Mouse (Mus musculus) kidney, embryonic 14.5 days (tissue): ENCODE measurements around the gene Gid8. TPM values are rescaled to one million over a fixed set of nuclear protein-coding genes. Genes with fewer than 3 reads are reported as not detected.

Source experiments
- ATAC-seq: fragments of 200-750 bp; cut with Nextera tagmentation; 2 replicates; pipeline ENCODE4 v1.8.0; 2017; ENCODE audit warnings: moderate number of reproducible peaks, mild to moderate bottlenecking, moderate TSS enrichment, moderate library complexity; ENCODE audit not compliant: low FRiP score, low TSS enrichment
- H3K27ac ChIP-seq: fragments of 300-500 bp; sonication (generic); 2 replicates; pipeline ENCODE4 v1.5.1; 2014; ENCODE audit warnings: low read depth, mild to moderate bottlenecking, low read length, moderate library complexity, mixed read lengths
- H3K27me3 ChIP-seq: fragments of 300-500 bp; sonication (generic); 2 replicates; pipeline ENCODE4 v1.6.1; 2014; ENCODE audit warnings: mild to moderate bottlenecking, low read length; ENCODE audit not compliant: control insufficient read depth, insufficient read depth
- H3K36me3 ChIP-seq: fragments of 300-500 bp; sonication (generic); 2 replicates; pipeline ENCODE4 v1.6.1; 2014; ENCODE audit warnings: low read length, mixed read lengths; ENCODE audit not compliant: control insufficient read depth, insufficient read depth
- H3K4me1 ChIP-seq: fragments of 300-500 bp; sonication (generic); 2 replicates; pipeline ENCODE4 v1.6.1; 2014; ENCODE audit warnings: low read length, mixed read lengths; ENCODE audit not compliant: control insufficient read depth, insufficient read depth
- H3K4me2 ChIP-seq: fragments of 300-500 bp; sonication (generic); replicated peaks from 2 replicates; pipeline ENCODE4 v1.6.1; 2014; ENCODE audit warnings: low read depth, mild to moderate bottlenecking, low read length
- H3K4me3 ChIP-seq: fragments of 300-500 bp; sonication (generic); 2 replicates; pipeline ENCODE4 v1.5.1; 2014; ENCODE audit warnings: mild to moderate bottlenecking, low read length
- H3K9ac ChIP-seq: fragments of 300-500 bp; sonication (generic); 2 replicates; pipeline ENCODE4 v1.6.1; 2014; ENCODE audit warnings: low read depth, mild to moderate bottlenecking, low read length, moderate library complexity
- H3K9me3 ChIP-seq: fragments of 300-500 bp; sonication (generic); 2 replicates; pipeline ENCODE4 v1.6.1; 2016; ENCODE audit warnings: low read length; ENCODE audit not compliant: control insufficient read depth
- WGBS: fragments of 180-500 bp; shearing (Covaris S2); extraction: QIAGEN DNeasy Blood & Tissue Kit; methylation state at CpG from one replicate; pipeline ENCODE4 v1.1.7; 2014; 5-methylcytosine and 5-hydroxymethylcytosine counted together
- polyA plus RNA-seq: library from polyadenylated mRNA; unstranded; fragments of >200 nt; fragmentation: Nextera tagmentation; extraction: Ambion mirVana; gene quantifications from 2 replicates; pipeline ENCODE4 v1.2.1, GENCODE M21; 2014

Gene Gid8
- polyA plus RNA-seq, 1 experiment from 2014 or later: 62.9 TPM

- no peak for ATAC-seq
- Histone ChIP-seq H3K36me3 (peaks cover 39% of the 10 kb centered on the region), H3K4me1 (peaks cover 9% of the 10 kb centered on the region; the same call in 1 of the 2 replicates), H3K27me3 (no peaks in the 10 kb centered on the region), H3K4me3 (no peak overlapping the region), H3K9ac (no peak overlapping the region), H3K4me2 (no peak overlapping the region), H3K9me3 (no peaks in the 10 kb centered on the region), H3K27ac (no peak overlapping the region)
- WGBS: 69% methylated on average over 2 of the region's 2 CpGs
Measured at GRCm38 (mm10) chr2:180723865-180724264, 13.9 kb downstream of the Gid8 start.

GRCm38 (mm10) chr2:180724585-180725413 is 14.9 kb downstream of the Gid8 start, which contains the start of gene Slc17a9:
TSS of gene Slc17a9 (plus strand) at chr2:180725263.
- peak within 1 kb of the TSS; percentile 31 for H3K4me2 ChIP-seq
- WGBS: 5% methylated on average over 18 of the region's 18 CpGs
- peak; percentile 82 for ATAC-seq
- H3K36me3 ChIP-seq: peaks cover 31% of the 10 kb centered on the region
- no peaks in the 10 kb centered on the region for H3K27me3 ChIP-seq
- H3K4me1 ChIP-seq: peaks cover 9% of the 10 kb centered on the region; the same call in 1 of the 2 replicates
- no peak within 1 kb of the TSS for H3K9ac ChIP-seq
- H3K4me3 ChIP-seq: 0 out of 2 replicates have a peak within 1 kb of the TSS, but pooled peaks have one; percentile 3
- H3K9me3 ChIP-seq: no peaks in the 10 kb centered on the region
- no peak within 1 kb of the TSS for H3K27ac ChIP-seq

GRCm38 (mm10) chr2:180725414-180725778 is 15.5 kb downstream of the Gid8 start:
- 7% methylated on average over 6 of the region's 6 CpGs for WGBS
- Histone ChIP-seq H3K9me3 (no peaks in the 10 kb centered on the region), H3K9ac (no peak overlapping the region), H3K4me2 (peak overlapping the region; percentile 31), H3K27me3 (no peaks in the 10 kb centered on the region), H3K4me3 (0 out of 2 replicates have a peak overlapping the region, but pooled peaks have one; percentile 3), H3K27ac (no peak overlapping the region), H3K36me3 (peaks cover 25% of the 10 kb centered on the region), H3K4me1 (peaks cover 9% of the 10 kb centered on the region; the same call in 1 of the 2 replicates)
- peak; percentile 55; the same call in 1 of the 2 replicates for ATAC-seq

- no peak overlapping the region for H3K9ac ChIP-seq
- ATAC-seq: no peak
- no peak overlapping the region for H3K27ac ChIP-seq
- H3K4me2 ChIP-seq: no peak overlapping the region
- no peak overlapping the region for H3K4me3 ChIP-seq
- WGBS: 30% methylated on average over 8 of the region's 8 CpGs
- H3K4me1 ChIP-seq: peaks cover 9% of the 10 kb centered on the region; the same call in 1 of the 2 replicates
- no peaks in the 10 kb centered on the region for H3K9me3 ChIP-seq
- peaks cover 19% of the 10 kb centered on the region for H3K36me3 ChIP-seq
- no peaks in the 10 kb centered on the region for H3K27me3 ChIP-seq
Measured at GRCm38 (mm10) chr2:180725856-180726629, 16.1 kb downstream of the Gid8 start.

- Histone ChIP-seq H3K4me2 (no peak overlapping the region), H3K36me3 (peaks cover 11% of the 10 kb centered on the region), H3K27me3 (no peaks in the 10 kb centered on the region), H3K27ac (no peak overlapping the region), H3K4me3 (no peak overlapping the region), H3K9me3 (no peaks in the 10 kb centered on the region), H3K9ac (no peak overlapping the region), H3K4me1 (peaks cover 9% of the 10 kb centered on the region; the same call in 1 of the 2 replicates)
- no peak for ATAC-seq
- WGBS: 72% methylated on average over 6 of the region's 6 CpGs
Measured at GRCm38 (mm10) chr2:180726658-180727442, 16.9 kb downstream of the Gid8 start.

- Histone ChIP-seq H3K9me3 (no peaks in the 10 kb centered on the region), H3K27ac (no peak overlapping the region), H3K9ac (no peak overlapping the region), H3K4me3 (no peak overlapping the region), H3K4me2 (no peak overlapping the region), H3K36me3 (peaks cover 4% of the 10 kb centered on the region; the same call in 1 of the 2 replicates), H3K27me3 (no peaks in the 10 kb centered on the region), H3K4me1 (peaks cover 9% of the 10 kb centered on the region; the same call in 1 of the 2 replicates)
- no peak for ATAC-seq
- 44% methylated on average over 4 of the region's 4 CpGs for WGBS
Measured at GRCm38 (mm10) chr2:180727613-180728021, 17.7 kb downstream of the Gid8 start.

- Histone ChIP-seq H3K9ac (no peak overlapping the region), H3K27me3 (no peaks in the 10 kb centered on the region), H3K36me3 (no peaks in the 10 kb centered on the region), H3K9me3 (no peaks in the 10 kb centered on the region), H3K4me3 (no peak overlapping the region), H3K4me1 (no peaks in the 10 kb centered on the region), H3K27ac (no peak overlapping the region), H3K4me2 (no peak overlapping the region)
- WGBS: 72% methylated on average over 3 of the region's 3 CpGs
- ATAC-seq: no peak
Measured at GRCm38 (mm10) chr2:180731036-180731435, 21.1 kb downstream of the Gid8 start.

GRCm38 (mm10) chr2:180731984-180732383 is 22.1 kb downstream of the Gid8 start:
- no peaks in the 10 kb centered on the region for H3K27me3 ChIP-seq
- no peaks in the 10 kb centered on the region for H3K36me3 ChIP-seq
- 57% methylated on average over 6 of the region's 6 CpGs for WGBS
- H3K9me3 ChIP-seq: no peaks in the 10 kb centered on the region
- no peak for ATAC-seq
- H3K27ac ChIP-seq: no peak overlapping the region
- H3K4me3 ChIP-seq: no peak overlapping the region
- no peak overlapping the region for H3K9ac ChIP-seq
- H3K4me2 ChIP-seq: no peak overlapping the region
- no peaks in the 10 kb centered on the region for H3K4me1 ChIP-seq
